Mouse (Mus musculus) olfactory bulb, adult 2 months (tissue): ENCODE measurements around the gene Hdac9.

ENCODE experiments used
- CTCF ChIP-seq: fragments of 200-500 bp; IDR thresholded peaks from 2 replicates; pipeline ENCODE4 v1.5.1; 2012; ENCODE audit warnings: low read depth, mild to moderate bottlenecking, low read length, moderate library complexity; ENCODE audit not compliant: insufficient read depth
- POLR2A ChIP-seq: fragments of 200-500 bp; IDR thresholded peaks from 2 replicates; pipeline ENCODE4 v1.6.1; 2012; ENCODE audit warnings: mild to moderate bottlenecking, low read depth, low read length, moderate library complexity; ENCODE audit not compliant: insufficient read depth

DNA sequence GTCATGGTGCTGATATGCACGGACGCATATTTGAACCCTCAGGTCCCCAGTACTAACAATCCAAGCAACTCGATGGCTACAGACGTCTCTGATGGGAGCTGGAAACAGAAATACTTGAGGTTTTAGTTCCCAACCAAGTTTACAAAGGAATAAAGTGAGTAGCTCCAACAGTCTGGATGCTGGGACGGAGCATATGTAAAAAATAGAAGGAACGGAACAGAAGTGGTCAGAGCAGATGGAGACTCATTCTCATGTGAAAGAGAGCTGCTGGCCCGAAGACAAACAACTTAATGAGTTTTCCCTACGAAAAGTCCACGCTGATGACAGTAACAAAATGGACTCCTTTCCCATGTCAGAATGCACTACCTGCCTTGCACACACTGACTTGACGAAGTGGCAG lies 518.3 kb downstream of the Hdac9 start:
- TF ChIP-seq CTCF (no peak), POLR2A (no peak)
